Mouse (Mus musculus): ENCODE results near the gene Dnm3. TPM values are rescaled to one million over a fixed set of nuclear protein-coding genes. Genes with fewer than 3 reads are reported as not detected.

Dnm3 gene
- total RNA-seq, 1 experiment: 0.49 TPM

DNA sequence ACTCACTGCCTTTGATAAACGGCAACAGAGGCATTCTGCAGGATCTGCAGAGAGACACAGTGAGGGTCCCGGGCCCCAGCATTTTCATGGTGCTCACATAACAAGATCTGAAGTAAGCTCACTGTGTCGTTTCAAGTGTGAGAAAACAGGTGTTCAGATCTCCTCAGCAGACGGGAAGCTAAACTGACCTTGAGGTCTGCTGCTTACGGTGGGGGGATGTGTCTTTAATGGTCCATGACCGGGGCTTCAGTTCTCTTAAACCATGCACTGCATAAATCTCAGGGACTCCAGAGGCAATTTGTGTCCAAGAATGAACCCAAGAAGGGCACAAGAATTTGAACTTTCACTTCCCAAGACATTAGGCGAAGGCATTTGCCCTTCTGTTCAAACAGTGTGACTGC, 195.9 kb downstream of the Dnm3 start:
- Histone ChIP-seq H3K27ac (ENCODE audit: insufficient read depth, low read depth, low read length, poor library complexity, severe bottlenecking) (no peak overlapping the region), H3K9ac (ENCODE audit: insufficient read depth, low read depth, low read length, poor library complexity, severe bottlenecking) (no peak overlapping the region), H3K4me3 (ENCODE audit: insufficient read depth in 1 of 2, low read depth in 1 of 2, low read length in 2 of 2, poor library complexity in 1 of 2, severe bottlenecking in 1 of 2) (no peak overlapping the region), H3K36me3 (ENCODE audit: control insufficient read depth, insufficient read depth, low read length, poor library complexity, severe bottlenecking) (no peaks in the 10 kb centered on the region), H3K9me3 (ENCODE audit: control insufficient read depth, insufficient read depth, low read depth, low read length) (no peaks in the 10 kb centered on the region), H3K4me1 (ENCODE audit: control insufficient read depth in 2 of 2, insufficient read depth in 2 of 2, low read length in 2 of 2, poor library complexity in 1 of 2) (no peaks in the 10 kb centered on the region)
- no peak for TF ChIP-seq ZC3H11A (IDR thresholded peaks at IDR 0.05; ENCODE audit: borderline replicate concordance, low read depth, low read length)
- TF ChIP-seq CHD2 (IDR thresholded peaks at IDR 0.05; ENCODE audit: low read depth, low read length): no peak
- TF ChIP-seq ZNF384 (IDR thresholded peaks at IDR 0.05; ENCODE audit: low read depth, low read length): no peak
- no peak for TF ChIP-seq MAFK (IDR thresholded peaks at IDR 0.05; ENCODE audit: insufficient read depth, low read depth, low read length)
- TF ChIP-seq HCFC1 (IDR thresholded peaks at IDR 0.05; ENCODE audit: borderline replicate concordance, insufficient read depth, low read length): no peak
- DNase-seq (ENCODE audit: low read depth, low spot score): no peak
- in situ Hi-C loops (cut with MboI; ENCODE audit: low sequenced_read_pairs in 2 of 2, unreplicated experiment in 2 of 2): no loop called here

DNA sequence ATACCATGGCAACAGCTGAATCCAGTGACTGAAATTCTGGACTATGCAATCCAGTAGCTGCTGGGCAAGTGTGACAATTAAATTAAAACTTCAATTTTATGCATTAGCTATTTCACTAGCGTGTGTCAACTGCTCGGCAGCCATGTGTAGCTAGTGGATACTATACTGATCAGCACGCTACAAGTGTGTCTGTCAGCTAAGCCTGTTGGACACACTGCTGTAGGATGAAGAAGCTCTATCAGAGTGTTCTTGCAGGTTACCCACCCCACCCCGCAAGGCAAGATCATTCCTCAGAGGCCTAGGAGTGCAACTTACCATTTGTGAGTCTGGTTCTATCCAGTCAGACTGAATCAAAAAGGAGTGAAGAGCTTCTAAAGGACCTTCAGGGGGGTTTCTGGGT, 197.8 kb downstream of the Dnm3 start:
- no peak for TF ChIP-seq MAFK (IDR thresholded peaks at IDR 0.05; ENCODE audit: insufficient read depth, low read depth, low read length)
- no peak for TF ChIP-seq ZC3H11A (IDR thresholded peaks at IDR 0.05; ENCODE audit: borderline replicate concordance, low read depth, low read length)
- TF ChIP-seq CHD2 (IDR thresholded peaks at IDR 0.05; ENCODE audit: low read depth, low read length): no peak
- no peak for TF ChIP-seq ZNF384 (IDR thresholded peaks at IDR 0.05; ENCODE audit: low read depth, low read length)
- no peak for TF ChIP-seq HCFC1 (IDR thresholded peaks at IDR 0.05; ENCODE audit: borderline replicate concordance, insufficient read depth, low read length)
- in situ Hi-C loops (cut with MboI; ENCODE audit: low sequenced_read_pairs in 2 of 2, unreplicated experiment in 2 of 2): no loop called here
- Histone ChIP-seq H3K36me3 (ENCODE audit: control insufficient read depth, insufficient read depth, low read length, poor library complexity, severe bottlenecking) (no peaks in the 10 kb centered on the region), H3K4me1 (ENCODE audit: control insufficient read depth in 2 of 2, insufficient read depth in 2 of 2, low read length in 2 of 2, poor library complexity in 1 of 2) (no peaks in the 10 kb centered on the region), H3K27ac (ENCODE audit: insufficient read depth, low read depth, low read length, poor library complexity, severe bottlenecking) (no peak overlapping the region), H3K9ac (ENCODE audit: insufficient read depth, low read depth, low read length, poor library complexity, severe bottlenecking) (no peak overlapping the region), H3K4me3 (ENCODE audit: insufficient read depth in 1 of 2, low read depth in 1 of 2, low read length in 2 of 2, poor library complexity in 1 of 2, severe bottlenecking in 1 of 2) (no peak overlapping the region), H3K9me3 (ENCODE audit: control insufficient read depth, insufficient read depth, low read depth, low read length) (no peaks in the 10 kb centered on the region)
- no peak for DNase-seq (ENCODE audit: low read depth, low spot score)

DNA sequence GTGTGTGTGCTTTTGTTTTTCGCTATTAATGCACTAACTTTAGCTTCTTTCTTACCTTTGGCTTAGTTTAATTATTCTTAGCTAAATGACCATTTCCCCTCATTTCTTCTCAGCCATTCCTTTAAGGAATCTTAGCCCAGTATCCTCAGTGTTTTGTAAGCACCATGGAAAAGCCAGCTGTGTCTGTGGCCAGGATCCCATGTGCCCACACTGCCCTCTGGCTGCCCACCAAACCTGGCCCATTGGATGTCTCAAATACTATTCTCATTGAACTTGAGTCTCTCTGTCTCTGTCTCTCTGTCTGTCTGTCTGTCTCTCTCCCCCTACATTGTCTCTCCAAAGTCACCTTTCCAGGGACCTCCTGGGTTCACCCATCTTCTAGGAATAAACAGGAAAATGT, 201.8 kb downstream of the Dnm3 start:
- TF ChIP-seq HCFC1 (IDR thresholded peaks at IDR 0.05; ENCODE audit: borderline replicate concordance, insufficient read depth, low read length): no peak
- TF ChIP-seq CHD2 (IDR thresholded peaks at IDR 0.05; ENCODE audit: low read depth, low read length): no peak
- no peak for TF ChIP-seq ZNF384 (IDR thresholded peaks at IDR 0.05; ENCODE audit: low read depth, low read length)
- TF ChIP-seq MAFK (IDR thresholded peaks at IDR 0.05; ENCODE audit: insufficient read depth, low read depth, low read length): no peak
- no peak for TF ChIP-seq ZC3H11A (IDR thresholded peaks at IDR 0.05; ENCODE audit: borderline replicate concordance, low read depth, low read length)
- Histone ChIP-seq H3K36me3 (ENCODE audit: control insufficient read depth, insufficient read depth, low read length, poor library complexity, severe bottlenecking) (no peaks in the 10 kb centered on the region), H3K9ac (ENCODE audit: insufficient read depth, low read depth, low read length, poor library complexity, severe bottlenecking) (no peak overlapping the region), H3K9me3 (ENCODE audit: control insufficient read depth, insufficient read depth, low read depth, low read length) (no peaks in the 10 kb centered on the region), H3K27ac (ENCODE audit: insufficient read depth, low read depth, low read length, poor library complexity, severe bottlenecking) (no peak overlapping the region), H3K4me1 (ENCODE audit: control insufficient read depth in 2 of 2, insufficient read depth in 2 of 2, low read length in 2 of 2, poor library complexity in 1 of 2) (no peaks in the 10 kb centered on the region), H3K4me3 (ENCODE audit: insufficient read depth in 1 of 2, low read depth in 1 of 2, low read length in 2 of 2, poor library complexity in 1 of 2, severe bottlenecking in 1 of 2) (no peak overlapping the region)
- no peak for DNase-seq (ENCODE audit: low read depth, low spot score)
- in situ Hi-C loops (cut with MboI; ENCODE audit: low sequenced_read_pairs in 2 of 2, unreplicated experiment in 2 of 2): no loop called here

DNA sequence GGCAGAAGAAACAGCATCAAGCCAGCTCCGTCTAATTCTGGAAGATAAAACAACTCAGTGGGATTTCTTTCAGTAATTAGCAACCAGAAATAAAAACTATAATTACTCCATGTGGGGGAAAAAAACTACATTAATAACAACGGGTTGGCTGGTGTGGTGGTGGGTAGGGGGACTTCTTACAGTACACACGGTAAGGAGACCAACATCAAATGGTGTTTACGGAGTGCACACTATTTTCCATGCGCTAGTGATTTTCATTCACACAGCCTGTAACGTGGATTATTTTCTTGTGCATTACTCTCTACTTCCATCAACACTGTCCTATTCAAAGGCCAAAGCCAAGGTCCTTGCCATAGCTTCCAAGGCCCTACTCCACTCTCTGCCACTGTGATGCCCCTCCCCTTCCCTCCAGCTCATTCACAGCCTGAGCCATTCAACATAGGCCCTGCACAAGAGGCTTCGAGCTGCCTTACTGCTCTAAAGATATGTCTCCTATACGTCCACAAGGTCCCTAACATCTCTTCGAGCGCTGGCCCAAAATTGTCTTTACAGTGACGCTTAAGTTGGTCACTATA, 203.1 kb downstream of the Dnm3 start:
- in situ Hi-C loops (cut with MboI; ENCODE audit: low sequenced_read_pairs in 2 of 2, unreplicated experiment in 2 of 2): no loop called here
- Histone ChIP-seq H3K4me3 (ENCODE audit: insufficient read depth in 1 of 2, low read depth in 1 of 2, low read length in 2 of 2, poor library complexity in 1 of 2, severe bottlenecking in 1 of 2) (no peak overlapping the region), H3K27ac (ENCODE audit: insufficient read depth, low read depth, low read length, poor library complexity, severe bottlenecking) (no peak overlapping the region), H3K36me3 (ENCODE audit: control insufficient read depth, insufficient read depth, low read length, poor library complexity, severe bottlenecking) (no peaks in the 10 kb centered on the region), H3K4me1 (ENCODE audit: control insufficient read depth in 2 of 2, insufficient read depth in 2 of 2, low read length in 2 of 2, poor library complexity in 1 of 2) (no peaks in the 10 kb centered on the region), H3K9me3 (ENCODE audit: control insufficient read depth, insufficient read depth, low read depth, low read length) (no peaks in the 10 kb centered on the region), H3K9ac (ENCODE audit: insufficient read depth, low read depth, low read length, poor library complexity, severe bottlenecking) (no peak overlapping the region)
- TF ChIP-seq MAFK (IDR thresholded peaks at IDR 0.05; ENCODE audit: insufficient read depth, low read depth, low read length) (no peak), CHD2 (IDR thresholded peaks at IDR 0.05; ENCODE audit: low read depth, low read length) (no peak), HCFC1 (IDR thresholded peaks at IDR 0.05; ENCODE audit: borderline replicate concordance, insufficient read depth, low read length) (no peak), ZC3H11A (IDR thresholded peaks at IDR 0.05; ENCODE audit: borderline replicate concordance, low read depth, low read length) (no peak), ZNF384 (IDR thresholded peaks at IDR 0.05; ENCODE audit: low read depth, low read length) (no peak)
- DNase-seq (ENCODE audit: low read depth, low spot score): no peak

All from ES-E14 (cell line).